Mouse (Mus musculus): ENCODE measurements around the gene Col12a1. TPM values are rescaled to one million over a fixed set of nuclear protein-coding genes. Genes with fewer than 3 reads are reported as not detected.

Gene Col12a1
- not detected in 2 replicates for polyA plus RNA-seq (2012; ENCODE audit: low replicate concordance)

GRCm38 (mm10) chr9:79718481-79719370, at the start of gene Col12a1:
TSS of gene Col12a1 (minus strand) at chr9:79718831.

DNA sequence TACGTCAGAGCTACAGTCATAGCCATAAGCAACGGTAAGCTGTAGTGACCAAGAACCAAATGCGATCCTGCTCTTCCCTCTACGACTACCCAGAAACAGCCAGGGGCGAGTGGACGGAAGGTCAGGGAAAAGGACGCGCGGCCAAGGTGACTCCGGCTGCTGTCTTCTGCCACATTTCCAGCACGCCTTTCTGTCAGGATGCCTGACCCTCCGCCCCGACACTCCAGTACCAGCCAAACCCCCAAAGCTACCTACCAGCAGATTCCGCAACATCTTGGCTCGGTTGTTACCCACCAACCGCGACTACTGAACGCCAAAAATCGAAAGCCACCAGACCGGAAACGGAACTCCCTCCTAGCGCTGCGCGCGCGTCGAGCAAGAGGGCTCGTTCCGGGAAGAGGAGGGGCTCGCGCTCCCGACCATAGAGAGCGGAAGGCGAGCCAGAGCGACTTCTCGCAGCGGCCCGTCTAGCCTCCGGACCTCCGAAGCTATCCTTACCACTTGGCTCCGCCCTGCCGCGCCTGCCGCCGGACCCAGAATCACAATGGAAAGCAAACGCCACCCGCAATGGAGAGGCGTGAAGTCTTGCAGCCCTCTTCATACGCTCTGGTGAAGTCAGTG, 40.9 kb upstream of the Col12a1 start, which contains the start of gene Cox7a2:
Gene Cox7a2 (minus strand): TSS at position 494 of the 621 bp plus-strand sequence.

Other genes with a start within 250 kb of the Col12a1 start
- 8.5 and 18.7 TPM in 2 replicates for gene Cox7a2, start 41.0 kb upstream of the Col12a1 start, polyA plus RNA-seq (2012; ENCODE audit: low replicate concordance)
- 243 and 505 TPM in 2 replicates for gene Tmem30a, start 74.7 kb upstream of the Col12a1 start, polyA plus RNA-seq (2012; ENCODE audit: low replicate concordance)